Mouse (Mus musculus): Measurements from ENCODE around the gene Ift140.
"Not testable (repeated sequence)": the region's sequence is repeated elsewhere in the genome, so short reads cannot be mapped to it uniquely, and the experiment has no call there.

Ift140 gene

DNA sequence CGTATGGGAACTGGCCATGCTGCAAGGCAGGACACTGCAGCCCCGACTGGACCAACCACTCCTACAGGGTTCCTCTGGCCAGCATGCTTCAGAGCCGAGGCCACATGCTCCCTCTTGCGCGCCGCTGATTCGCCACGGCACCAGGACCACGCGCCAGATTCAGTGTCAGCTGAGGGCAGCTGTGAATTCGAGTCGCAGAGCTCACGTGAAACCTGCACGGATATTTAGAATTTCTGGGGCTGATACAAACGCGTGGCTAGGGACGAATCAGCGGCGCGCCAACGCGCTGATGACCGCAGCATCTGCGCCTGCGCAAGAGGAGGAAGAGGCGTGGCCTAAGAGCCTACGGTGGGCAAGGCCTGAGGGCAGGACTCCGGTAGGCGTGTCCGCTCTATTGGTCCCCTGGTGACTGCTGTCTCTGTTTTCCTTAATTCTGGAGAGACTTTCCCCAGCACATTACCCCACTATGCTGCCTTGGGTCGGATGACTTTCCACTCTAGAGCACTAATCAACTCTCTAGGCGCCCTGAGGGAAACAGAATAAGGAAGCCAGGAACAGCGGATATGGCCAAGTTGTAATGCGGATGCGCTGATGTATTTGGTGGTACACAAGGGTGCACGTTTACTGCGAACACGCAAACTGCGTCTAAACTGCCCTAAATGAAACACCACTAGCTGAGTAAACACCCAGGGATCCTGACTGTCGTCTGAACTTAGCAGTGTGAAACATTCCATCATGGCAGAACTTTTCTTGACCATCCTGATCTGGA, 100.0 kb downstream of the Ift140 start, which contains the start of gene Telo2:
Gene Telo2 (minus strand): TSS at position 304 of the 769 bp plus-strand sequence.
- peak; percentile 95 for DNase-seq (ENCODE audit: low spot score)

DNA sequence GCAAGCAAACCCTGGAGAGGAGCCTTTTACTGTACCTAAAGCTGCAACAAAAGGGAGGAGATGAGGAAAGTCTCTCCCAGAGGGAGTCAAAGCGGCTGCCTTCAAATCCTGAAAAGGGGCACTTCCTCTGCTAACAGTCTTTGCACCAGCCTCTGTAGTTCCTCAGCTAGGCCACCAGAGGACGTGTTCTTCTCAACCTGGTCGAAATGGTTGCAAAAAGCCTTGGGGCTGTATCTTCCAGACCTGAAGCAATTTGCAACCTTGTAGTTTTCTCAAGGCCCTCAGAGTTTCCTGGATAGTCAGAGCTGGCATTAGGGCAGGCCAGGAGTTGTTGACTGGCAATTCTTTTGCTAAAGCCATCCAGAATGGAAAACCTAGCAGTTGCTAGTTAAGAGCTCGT, 101.4 kb downstream of the Ift140 start:
- no peak for DNase-seq (ENCODE audit: low spot score)

DNA sequence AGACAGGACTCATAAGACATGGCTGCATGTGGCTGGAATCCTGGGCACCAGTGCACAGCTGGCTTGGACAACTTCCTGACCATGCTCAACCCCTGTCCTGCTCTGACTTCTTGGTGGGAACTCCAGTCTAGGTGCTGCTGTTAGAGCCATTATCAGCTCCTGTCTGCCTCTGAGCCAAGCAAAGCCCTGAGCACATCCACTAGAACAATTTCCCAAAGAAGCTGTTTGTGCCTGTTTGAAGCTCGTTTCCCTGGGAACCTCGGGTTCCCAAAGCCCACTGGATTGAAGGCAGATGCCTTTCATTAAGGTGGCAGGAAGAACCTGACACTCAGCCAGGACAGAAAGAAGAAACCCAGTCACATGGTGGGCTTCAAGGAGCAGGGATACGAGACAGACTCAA, 104.5 kb downstream of the Ift140 start, which contains the start of gene Ptx4:
Gene Ptx4 (plus strand): TSS at position 355 of the 400 bp plus-strand sequence.
- DNase-seq (ENCODE audit: low spot score): peak; percentile 18

DNA sequence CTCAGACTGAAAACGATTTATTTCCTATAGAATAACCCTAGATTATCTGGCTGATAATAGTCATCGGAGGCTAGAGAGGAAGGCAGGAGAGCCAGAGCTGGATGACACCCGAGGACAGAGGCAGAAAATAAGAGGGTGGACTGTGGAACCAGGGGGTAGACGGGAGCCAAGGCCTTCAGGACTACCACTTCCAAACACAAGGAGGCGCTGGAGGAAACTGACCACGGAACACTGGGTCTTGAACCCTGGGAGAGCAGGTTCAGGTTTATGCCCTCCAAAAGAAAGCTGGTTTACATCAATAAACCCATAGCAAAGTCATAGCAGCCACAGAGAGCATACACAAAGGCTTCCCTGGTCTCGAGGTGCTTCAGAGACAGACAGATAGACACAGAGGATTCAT, 108.1 kb downstream of the Ift140 start:
- DNase-seq (ENCODE audit: low spot score): peak; percentile 38

DNA sequence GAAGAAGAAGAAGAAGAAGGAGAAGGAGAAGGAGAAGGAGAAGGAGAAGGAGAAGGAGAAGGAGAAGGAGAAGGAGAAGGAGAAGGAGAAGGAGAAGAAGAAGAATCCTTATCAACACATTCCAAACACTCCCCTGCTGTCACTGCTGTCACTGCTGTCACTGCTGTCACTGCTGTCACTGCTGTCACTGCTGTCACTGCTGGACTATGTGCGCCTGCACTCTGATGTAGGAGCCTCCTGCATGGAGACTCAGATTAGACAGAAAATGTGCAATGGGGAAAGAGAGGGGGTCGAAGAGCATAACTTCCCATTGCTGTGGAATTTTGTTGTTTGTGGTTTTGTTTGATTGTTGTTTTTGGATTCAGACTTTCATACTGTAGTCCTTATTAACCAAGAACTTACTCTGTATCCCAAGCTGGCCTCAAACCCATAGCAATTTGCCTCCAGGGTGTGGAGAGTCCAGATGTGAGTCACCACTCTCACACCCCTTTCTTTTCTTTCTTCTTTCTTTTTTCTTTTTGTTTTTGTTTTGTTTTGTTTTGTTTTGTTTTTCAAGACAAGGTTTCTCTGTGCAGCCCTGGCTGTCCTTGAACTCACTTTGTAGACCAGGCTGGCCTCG, 109.7 kb downstream of the Ift140 start:
- not testable (repeated sequence) for DNase-seq (ENCODE audit: low spot score)

DNA sequence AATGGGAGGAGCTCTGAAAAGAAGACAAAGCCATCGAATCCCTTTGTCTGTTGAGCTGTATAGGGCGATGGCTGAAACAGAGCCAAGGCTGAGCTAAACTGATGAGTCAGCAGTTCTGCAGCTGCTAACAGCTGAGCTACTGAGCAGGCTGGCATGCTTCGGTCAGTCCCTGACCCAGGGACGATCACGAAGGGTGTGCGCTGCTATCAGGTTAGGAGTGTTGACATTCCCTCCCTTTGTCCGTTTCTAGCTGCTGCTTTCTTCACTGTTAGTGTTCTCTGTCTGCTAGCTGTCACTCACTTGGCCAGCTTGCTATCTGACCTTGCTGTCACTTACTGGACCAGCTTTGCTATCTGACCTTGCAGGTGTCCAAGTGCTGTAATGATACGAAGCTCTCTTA, 111.2 kb downstream of the Ift140 start:
- peak; percentile 23 for DNase-seq (ENCODE audit: low spot score)

DNA sequence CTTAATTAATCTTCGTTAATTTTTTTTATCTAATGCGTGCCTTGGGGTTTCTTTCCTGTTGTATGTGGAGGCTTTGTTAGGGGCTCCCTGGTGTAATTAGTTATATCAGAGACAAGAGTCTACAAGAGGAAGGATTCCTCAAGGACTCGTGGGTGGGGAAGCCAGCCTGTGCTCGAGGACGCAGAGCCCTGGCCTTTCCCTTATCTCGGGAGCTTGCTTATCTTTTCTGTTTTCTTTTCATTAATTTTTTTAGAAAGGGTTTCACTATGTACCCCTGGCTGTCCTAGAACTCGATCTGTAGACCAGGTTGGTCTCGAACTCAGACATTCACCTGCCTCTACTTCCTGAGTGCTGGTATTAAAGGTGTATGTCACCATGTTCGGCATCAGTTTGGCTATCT, 111.8 kb downstream of the Ift140 start:
- DNase-seq (ENCODE audit: low spot score): no peak

DNA sequence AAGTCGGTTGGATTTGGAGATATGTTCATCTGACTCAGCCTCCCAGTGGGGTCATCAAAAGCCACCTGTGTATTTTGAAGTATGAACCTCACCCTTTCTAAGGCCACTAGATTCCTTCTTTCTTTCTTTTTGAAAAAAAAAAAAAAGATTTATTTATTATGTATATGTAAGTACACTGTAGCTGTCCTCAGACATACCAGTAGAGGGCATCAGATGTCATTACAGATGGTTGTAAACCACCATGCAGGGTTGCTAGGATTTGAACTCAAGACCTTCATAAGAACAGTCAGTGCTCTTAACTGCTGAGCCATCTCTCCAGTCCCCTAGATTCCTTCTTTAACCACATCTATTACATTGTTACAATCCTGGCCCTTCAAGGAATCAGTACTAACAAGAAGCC, 114.2 kb downstream of the Ift140 start:
- DNase-seq (ENCODE audit: low spot score): peak; percentile 11

DNA sequence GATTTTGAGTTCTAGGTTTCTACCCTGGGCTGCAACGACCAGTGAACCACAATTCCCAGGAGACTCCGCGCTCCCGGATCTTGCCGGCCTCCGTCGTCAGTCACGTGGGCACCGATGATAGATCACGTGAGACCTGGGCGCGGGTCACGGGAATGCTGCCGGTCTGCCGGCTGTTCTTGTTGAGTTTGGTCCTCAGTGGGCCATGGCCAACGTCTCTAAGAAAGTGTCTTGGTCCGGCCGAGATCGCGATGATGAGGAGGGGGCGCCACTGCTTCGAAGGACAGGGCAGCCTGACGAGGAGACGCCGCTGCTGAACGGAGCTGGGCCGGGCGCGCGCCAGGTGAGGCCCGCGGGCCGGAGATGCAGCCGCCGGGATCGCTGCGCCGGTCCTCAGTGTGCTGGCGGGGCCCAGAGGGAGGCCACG, 117.4 kb downstream of the Ift140 start, which contains the start of gene Clcn7:
Gene Clcn7 (plus strand): TSS at position 117 of the 424 bp plus-strand sequence.
- DNase-seq (ENCODE audit: low spot score): peak; percentile 96

DNA sequence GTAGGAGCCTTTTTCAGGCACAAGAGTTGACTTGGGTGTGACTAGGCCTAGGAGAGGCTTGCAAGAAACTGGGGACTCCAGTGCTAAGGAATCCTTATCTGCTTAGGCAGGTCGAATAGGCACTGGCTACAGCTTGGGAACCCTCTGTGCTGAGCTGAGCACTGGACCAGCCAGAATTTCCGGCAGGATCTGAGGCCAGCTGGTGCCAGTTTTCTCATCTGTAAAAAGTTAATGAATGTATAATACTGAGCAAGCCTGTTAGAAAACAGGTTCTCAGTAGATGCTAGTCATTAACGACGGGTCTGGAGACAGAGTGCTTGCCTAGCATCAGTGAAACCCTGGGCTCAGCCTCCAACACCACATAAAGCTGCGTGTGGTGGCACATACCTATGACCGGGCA, 119.7 kb downstream of the Ift140 start:
- DNase-seq (ENCODE audit: low spot score): no peak

DNA sequence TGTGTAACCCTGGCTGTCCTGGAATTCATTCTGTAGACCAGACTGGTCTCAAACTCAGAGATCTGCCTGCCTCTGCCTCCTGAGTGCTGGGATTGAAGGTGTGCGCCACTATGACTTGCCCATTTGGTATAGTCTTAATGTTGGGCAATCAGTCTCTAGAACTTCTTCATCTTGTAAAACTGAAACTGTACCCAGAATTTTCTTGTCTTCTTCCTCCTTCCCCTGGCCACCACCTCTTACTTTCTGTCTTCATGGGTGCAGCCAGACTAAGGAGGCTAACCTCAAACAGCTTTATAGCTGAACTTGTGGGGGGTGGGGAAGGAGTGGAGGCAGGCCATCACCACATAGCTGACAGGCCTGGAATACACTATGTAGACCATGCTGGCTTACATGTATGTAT, 122.9 kb downstream of the Ift140 start:
- DNase-seq (ENCODE audit: low spot score): no peak

DNA sequence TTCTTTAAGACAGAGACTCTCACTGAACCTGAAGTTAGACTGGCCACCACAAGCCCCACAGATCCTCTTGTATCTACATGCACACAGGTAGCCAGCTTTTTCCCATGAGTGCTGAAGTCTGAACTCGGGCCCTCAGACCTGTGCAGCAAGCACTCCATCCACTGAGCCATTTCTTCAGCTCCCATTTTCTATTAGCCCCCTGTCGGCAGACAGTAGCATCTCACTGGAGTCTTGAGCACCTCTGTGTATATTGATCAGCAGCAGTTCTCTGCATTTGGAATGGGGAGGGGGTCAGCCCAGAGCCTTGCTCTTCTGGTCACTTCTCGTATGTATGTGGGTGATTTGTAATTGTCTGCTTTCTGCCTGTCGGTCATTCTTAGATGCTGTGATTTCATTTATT, 124.1 kb downstream of the Ift140 start:
- peak; percentile 7 for DNase-seq (ENCODE audit: low spot score)
